10 mouse cellular contexts compared by ENCODE assay signal in the genomic region with DNA sequence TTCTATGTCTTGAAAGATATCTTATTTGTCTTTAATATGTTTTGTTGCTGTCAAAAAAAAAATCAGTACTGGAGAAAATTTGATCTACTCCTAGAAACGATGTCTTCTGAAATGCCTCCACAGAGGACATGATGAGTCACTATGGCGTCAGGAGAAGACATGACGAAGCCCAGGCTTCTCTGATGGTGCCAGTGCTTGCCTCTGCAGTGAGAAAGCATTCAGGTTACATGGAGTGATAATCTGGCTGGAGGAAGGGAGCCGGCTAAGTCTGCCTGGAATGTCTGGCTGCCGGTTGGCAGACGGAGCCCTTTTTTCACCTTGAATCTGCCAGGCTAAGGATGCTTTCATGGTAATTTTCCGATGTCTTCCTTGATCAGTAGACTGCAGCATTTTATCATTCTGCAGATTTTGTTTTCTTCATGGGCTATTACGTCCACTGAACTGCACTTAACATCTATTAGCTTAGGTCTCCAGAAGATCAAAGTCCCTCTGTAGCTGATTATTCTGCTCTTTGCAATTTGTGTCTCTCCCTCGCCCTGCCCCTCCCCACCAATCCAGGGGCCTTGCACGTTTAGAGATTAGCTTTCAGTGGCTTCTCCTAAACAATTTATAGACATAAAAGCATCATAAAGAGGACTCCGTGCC.
A peak's percentile ranks its signal among the peaks of the same experiment; 100 is the strongest.
DNase-seq lines count a peak whose midpoint lies in the region; ATAC-seq and TF ChIP-seq lines count a peak whose summit lies in the region.
"Had no signal": no experiment of that assay in that cellular context is flagged by ENCODE, and none has a peak within 500 bp of the region (broad histone marks: within the 10 kb centered on the region; RNA-seq: fewer than 3 reads in every experiment).

No protein-coding gene starts in this region.

- no peak overlapping the region for H3K9ac ChIP-seq in midbrain, postnatal 0 days (replicated peaks; ENCODE audit: low read length, poor library complexity, severe bottlenecking)

- no peaks in the 10 kb centered on the region for H3K36me3 ChIP-seq in midbrain, postnatal 0 days (ENCODE audit: insufficient read depth, low read length)

- H3K4me3 ChIP-seq in left cerebral cortex, adult 2 months = no peak overlapping the region
- H3K4me3 ChIP-seq in midbrain, postnatal 0 days (ENCODE audit: low read depth, low read length) = no peak overlapping the region

- peak overlapping the region; percentile 12; the same call in 1 of the 2 replicates for H3K4me2 ChIP-seq in midbrain, postnatal 0 days (ENCODE audit: low read depth, low read length, poor library complexity, severe bottlenecking)
- H3K4me2 ChIP-seq: liver, embryonic 11.5 days had no signal

- ATAC-seq in midbrain, postnatal 0 days (ENCODE audit: low FRiP score) = no peak
- ATAC-seq in inflammation-experienced regulatory T-cells, adult 6 months = no peak

- peak; percentile 70 to 83 for DNase-seq in adrenal gland, adult (ENCODE audit: inconsistent age in 2 of 2, low spot score in 1 of 2)
- DNase-seq in adrenal gland, postnatal 4 days (ENCODE audit: low spot score in 2 of 2) = no peak
- no peak for DNase-seq in left cerebral cortex, adult 2 months (ENCODE audit: extremely low spot score in 1 of 2, low spot score in 2 of 2)
- DNase-seq in left cerebral cortex, postnatal 36 days (ENCODE audit: low spot score in 2 of 2) = no peak
- DNase-seq in embryo, embryonic 11 days = peak; percentile 21
- DNase-seq in midbrain, postnatal 0 days (ENCODE audit: low spot score) = peak; percentile 37
- DNase-seq in layer of hippocampus, postnatal 36 days = no peak
- DNase-seq: kidney, adult 2 months had no signal

- H3K4me1 ChIP-seq in midbrain, postnatal 0 days (ENCODE audit: insufficient read depth, low read length) = 0 out of 2 replicates have a peak, but pooled peaks cover 7% of the 10 kb centered on the region

- H3K9me3 ChIP-seq in midbrain, postnatal 0 days (ENCODE audit: low read length) = no peaks in the 10 kb centered on the region

- peak overlapping the region; percentile 93 for H3K27ac ChIP-seq in left cerebral cortex, adult 2 months
- H3K27ac ChIP-seq in midbrain, postnatal 0 days (ENCODE audit: low read depth, low read length) = no peak overlapping the region

- no peak for TF ChIP-seq CTCF in left cerebral cortex, adult 2 months (IDR thresholded peaks at IDR 0.05)
- TF ChIP-seq CTCF in midbrain, postnatal 0 days (IDR thresholded peaks at IDR 0.05) = no peak

- intact Hi-C loops in left cerebral cortex, adult 2 months (cut with DNase I) = loop anchor here (5.0 to 10.0 kb wide), 4 partner anchors 115 to 605 kb away; no protein-coding TSS in a partner anchor
- intact Hi-C loops in left cerebral cortex, postnatal 36 days (cut with DNase I) = loop anchor here (10.0 kb wide), 3 partner anchors 212 to 608 kb away; a partner anchor contains a TSS

- no peaks in the 10 kb centered on the region for H3K27me3 ChIP-seq in midbrain, postnatal 0 days (ENCODE audit: insufficient read depth, low read length)

- WGBS in midbrain, postnatal 0 days = 13% methylated on average over 11 of the region's 11 CpGs

Comparison
In these comparisons a context has a peak if more than half of its experiments do, and no peak if none do; other contexts are left out.
1. DNase-seq: peak in adrenal gland, adult (2 of 2), embryo, embryonic 11 days (single experiment) and midbrain, postnatal 0 days (single experiment); none in adrenal gland, postnatal 4 days (0 of 2), left cerebral cortex, adult 2 months (0 of 2), left cerebral cortex, postnatal 36 days (0 of 2) and layer of hippocampus, postnatal 36 days (0 of 2).